Mouse (Mus musculus): ENCODE measurements at regions not wholly inside any gene's neighbourhood (a gene's known extent, or its start where the extent isn't known, plus 50 kb on each side); places are given as distances from the start of the nearest gene placed in this dataset.
A peak's percentile ranks its signal among the peaks of the same experiment; 100 is the strongest.
"Not testable (repeated sequence)": the region's sequence is repeated elsewhere in the genome, so short reads cannot be mapped to it uniquely, and the experiment has no call there.

DNA sequence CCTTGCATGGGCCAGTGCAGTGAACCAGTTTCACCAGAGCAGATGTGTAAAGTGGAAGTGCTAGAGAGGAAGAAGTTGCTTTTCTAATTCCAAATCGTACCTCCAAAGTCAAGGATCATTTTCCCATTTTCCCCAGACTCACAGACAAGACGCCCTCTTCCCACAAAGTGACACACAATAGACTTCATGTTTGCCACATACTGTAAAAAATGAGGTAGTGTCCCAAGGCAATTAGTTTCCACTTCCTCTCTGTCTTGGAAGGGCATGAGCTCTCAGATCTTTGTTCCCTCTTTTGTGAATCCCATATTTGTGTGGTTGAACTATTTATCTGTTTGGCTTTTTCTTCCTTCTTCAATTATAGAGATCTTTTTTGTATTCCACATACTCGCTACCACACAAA lies 137.0 kb downstream of the Sptssa start:
- DNase-seq (ENCODE audit: low spot score), result no peak

- no peak for DNase-seq (ENCODE audit: low spot score)
Observed at GRCm38 (mm10) chr12:54517265-54517664, 139.1 kb downstream of the Sptssa start.

DNA sequence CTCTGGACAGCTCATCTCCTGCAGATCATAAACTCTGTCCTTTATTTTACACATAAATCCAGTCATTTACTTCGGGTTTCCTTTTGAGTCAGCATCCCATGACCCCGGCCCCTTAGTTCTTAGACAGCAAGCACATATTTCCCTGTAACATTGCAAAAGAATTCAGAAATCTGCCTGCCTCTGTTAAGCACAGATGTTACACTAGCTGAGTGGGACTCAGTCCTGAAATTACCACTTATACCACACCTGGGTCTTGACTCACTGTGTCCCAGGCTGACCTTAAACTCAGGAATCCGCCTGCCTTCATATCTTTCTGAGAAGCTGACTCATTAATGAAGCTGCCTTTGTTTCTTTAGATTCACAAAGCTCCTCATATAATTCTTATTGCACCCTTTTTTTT lies 139.9 kb downstream of the Sptssa start:
- no peak for DNase-seq (ENCODE audit: low spot score)

GRCm38 (mm10) chr12:54516039-54516438 lies 140.3 kb downstream of the Sptssa start:
- not testable (repeated sequence) for DNase-seq (ENCODE audit: low spot score)

- no peak for DNase-seq (ENCODE audit: low spot score)
Observed at GRCm38 (mm10) chr12:54509903-54510302, 146.5 kb downstream of the Sptssa start.

- no peak for DNase-seq (ENCODE audit: low spot score)
Observed at GRCm38 (mm10) chr12:54502775-54503174, 153.6 kb downstream of the Sptssa start.

GRCm38 (mm10) chr12:54499963-54500362 lies 156.4 kb downstream of the Sptssa start:
- DNase-seq (ENCODE audit: low spot score), result no peak

DNA sequence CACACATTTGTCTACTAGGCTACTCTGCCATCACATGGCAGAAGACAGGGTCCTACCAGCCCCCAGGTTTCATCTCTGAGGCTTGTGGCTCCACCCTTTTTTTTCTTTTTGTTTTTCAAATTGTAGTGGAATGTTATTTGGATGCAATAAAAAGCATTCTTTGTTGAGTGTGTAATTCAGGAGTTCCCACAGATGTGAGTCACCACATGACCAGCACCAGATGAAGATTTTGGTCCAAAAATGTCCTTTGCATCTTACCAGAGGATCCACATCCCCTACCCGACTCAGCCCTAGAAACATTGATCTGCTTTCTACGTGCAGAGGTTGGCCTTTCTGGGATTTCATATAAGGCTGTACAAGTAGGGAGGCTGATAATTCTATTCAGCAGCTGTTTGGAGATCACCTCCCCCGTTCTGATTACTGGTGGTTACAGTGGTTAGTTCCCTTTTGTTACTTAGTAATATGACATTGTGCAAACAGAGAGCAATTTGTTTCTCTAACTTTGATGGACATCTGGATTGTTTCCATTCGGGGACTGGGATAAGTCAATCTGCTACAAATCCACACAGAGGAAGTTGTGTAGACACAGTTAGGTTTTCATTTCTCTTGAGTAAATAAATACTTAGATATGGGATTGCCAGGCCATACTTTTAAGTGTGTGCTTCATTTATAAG lies 160.5 kb downstream of the Sptssa start:
- DNase-seq (ENCODE audit: low spot score), result no peak

DNA sequence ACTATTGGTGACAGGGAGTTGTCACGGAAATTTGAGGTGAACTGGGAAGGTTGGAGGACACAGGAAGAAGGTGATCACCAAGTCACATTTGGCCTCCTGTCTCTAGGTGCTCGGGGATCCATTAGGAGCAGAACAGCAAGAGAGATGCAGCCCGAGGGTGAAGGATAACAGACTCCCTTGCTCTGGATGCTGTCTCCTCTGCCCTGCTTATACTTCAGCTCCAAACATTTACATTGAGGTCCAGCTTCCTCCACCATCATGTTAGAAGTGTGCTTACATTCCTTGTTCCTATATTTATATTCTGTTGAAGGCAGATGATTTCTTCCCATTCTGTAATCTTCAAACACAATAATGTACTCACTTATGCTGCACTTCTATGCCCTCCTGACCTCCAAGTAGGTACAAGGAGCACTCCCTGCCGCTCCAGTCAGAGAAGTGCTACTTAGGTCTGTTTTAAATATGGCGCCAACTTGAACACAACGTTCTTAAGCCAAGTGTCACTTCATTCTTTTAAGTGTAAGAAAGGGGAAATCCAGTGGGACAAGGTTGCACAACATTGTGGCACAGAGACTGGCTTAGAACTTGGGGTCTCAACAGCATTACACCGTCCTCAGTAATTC lies 161.5 kb downstream of the Sptssa start:
- DNase-seq (ENCODE audit: low spot score), result no peak

- no peak for DNase-seq (ENCODE audit: low spot score)
Observed at GRCm38 (mm10) chr12:54492737-54493136, 163.6 kb downstream of the Sptssa start.

GRCm38 (mm10) chr12:54490460-54490859 lies 165.9 kb downstream of the Sptssa start:
- DNase-seq (ENCODE audit: low spot score), result no peak

- peak; percentile 27 for DNase-seq (ENCODE audit: low spot score)
Observed at GRCm38 (mm10) chr12:54489675-54490074, 166.7 kb downstream of the Sptssa start.

GRCm38 (mm10) chr12:54487689-54488088 lies 168.7 kb downstream of the Sptssa start:
- no peak for DNase-seq (ENCODE audit: low spot score)

GRCm38 (mm10) chr12:54482020-54482419 lies 174.4 kb downstream of the Sptssa start:
- no peak for DNase-seq (ENCODE audit: low spot score)

DNA sequence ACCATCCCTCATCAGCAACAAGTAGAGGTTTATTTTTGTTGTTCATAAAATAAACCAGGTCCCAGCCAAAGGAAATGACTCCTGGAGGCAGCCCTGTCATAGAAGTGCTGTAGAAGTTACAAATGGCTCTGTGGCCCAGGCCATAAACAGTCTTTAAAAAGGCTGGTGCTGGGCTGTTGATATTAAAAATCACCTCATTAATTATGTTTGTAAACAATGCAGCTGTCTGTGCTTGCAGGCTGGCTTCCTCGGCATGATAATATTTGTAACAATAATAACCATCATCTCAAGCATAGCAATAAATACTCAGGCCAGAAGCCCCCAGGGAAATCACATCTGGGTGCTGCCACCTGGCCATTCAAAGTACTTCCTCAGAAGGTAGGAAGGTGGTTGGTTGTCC lies 176.5 kb downstream of the Sptssa start:
- DNase-seq (ENCODE audit: low spot score), result no peak

GRCm38 (mm10) chr12:54472881-54473280 lies 183.5 kb downstream of the Sptssa start:
- DNase-seq (ENCODE audit: low spot score), result no peak

DNA sequence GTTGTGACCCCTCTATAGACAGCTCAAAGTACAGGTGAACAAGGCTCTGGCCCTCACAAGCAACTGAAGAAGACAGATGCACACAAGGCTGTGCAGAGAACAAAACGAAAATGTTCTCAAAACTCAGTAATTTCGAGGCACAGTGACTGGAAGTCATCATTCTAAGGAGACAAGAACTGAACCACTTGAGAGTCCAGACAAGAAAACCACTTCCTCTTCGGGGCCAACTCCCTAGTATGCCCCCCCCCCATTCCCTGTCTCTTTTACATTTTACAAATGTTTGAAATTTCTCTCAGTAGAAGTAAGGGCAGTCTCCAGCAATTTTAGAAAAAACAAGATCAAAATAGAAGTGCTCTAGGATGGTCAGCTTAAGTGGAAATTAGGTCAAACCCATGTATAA lies 184.0 kb downstream of the Sptssa start:
- DNase-seq (ENCODE audit: low spot score), result no peak

DNA sequence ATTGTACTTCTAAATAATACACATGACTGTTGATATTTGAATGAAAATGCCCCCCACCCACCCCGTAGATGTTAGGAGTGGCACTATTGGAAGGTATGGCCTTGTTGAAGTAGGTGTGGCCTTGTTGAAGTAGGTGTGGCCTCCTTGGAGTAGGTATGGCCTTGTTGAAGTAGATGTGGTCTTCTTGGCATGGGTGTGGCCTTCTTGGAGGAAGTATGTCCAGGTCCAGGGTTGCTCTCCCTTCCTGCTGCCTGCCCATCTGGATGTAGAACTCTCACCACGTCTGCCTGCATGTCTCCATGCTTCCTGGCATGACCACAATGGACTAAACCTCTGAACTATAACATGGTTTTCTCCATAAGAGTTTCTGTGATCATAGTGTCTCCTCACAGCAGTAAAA lies 188.7 kb downstream of the Sptssa start:
- no peak for DNase-seq (ENCODE audit: low spot score)

- no peak for DNase-seq (ENCODE audit: low spot score)
Observed at GRCm38 (mm10) chr12:54463806-54464205, 192.6 kb downstream of the Sptssa start.

- DNase-seq (ENCODE audit: low spot score), result no peak
Observed at GRCm38 (mm10) chr12:54461411-54461810, 195.0 kb downstream of the Sptssa start.

DNA sequence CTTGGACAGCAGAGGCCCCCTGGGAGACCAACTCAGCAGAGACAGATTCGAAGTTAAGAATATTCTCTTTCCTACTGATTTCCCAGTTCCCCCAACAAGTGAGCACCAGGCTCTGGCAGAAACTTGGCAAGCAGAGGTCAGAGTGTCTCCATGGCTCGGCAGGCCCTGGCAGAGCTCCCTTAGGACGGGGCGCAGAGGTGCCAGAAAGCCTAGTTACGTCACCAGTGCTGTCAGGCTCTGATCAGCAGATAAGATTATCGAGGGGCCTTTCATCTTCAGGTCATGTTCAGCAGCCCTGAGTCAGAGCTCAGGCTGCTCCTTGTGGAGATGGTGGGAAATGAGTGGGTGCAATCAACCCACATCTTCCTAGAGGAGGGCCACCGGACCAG lies 196.2 kb downstream of the Sptssa start:
- DNase-seq (ENCODE audit: low spot score), result peak; percentile 36

GRCm38 (mm10) chr12:54459462-54460134 lies 196.8 kb downstream of the Sptssa start:
- no peak for DNase-seq (ENCODE audit: low spot score)

DNA sequence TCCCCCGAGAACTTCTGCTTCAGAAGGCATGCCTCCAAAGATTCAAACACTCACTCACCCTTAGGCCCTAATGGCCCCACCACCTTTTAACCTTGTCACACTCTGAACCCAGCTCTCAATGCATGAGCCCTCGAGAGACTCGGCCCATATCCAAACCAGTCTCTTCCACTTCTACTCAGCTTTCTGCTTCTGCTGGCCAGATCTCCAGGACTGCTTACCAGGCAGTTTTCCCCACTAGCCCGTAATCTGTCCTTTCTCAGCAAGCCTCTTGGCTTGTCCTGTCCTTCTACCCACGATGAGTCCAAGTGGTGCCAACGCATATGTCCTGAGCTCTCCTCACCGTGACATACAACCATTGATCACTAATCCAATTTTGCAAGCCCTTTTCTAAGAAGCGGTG lies 199.6 kb downstream of the Sptssa start:
- no peak for DNase-seq (ENCODE audit: low spot score)

All from urinary bladder, adult 2 months (tissue).